Mouse (Mus musculus) erythroblast, embryonic 14.5 days (primary cell): ENCODE results near the gene Lime1.

Source experiments
- GATA1 ChIP-seq: IDR thresholded peaks from 2 replicates; pipeline ENCODE4 v1.6.1; 2012; ENCODE audit warnings: low read length, inconsistent platforms, mixed read lengths
- TAL1 ChIP-seq: IDR thresholded peaks from 3 replicates; pipeline ENCODE4 v1.6.1; 2012; ENCODE audit warnings: low read length, inconsistent platforms, mixed read lengths

GRCm38 (mm10) chr2:181379778-181380177, at the start of gene Lime1:
- TF ChIP-seq TAL1 (no peak), GATA1 (no peak)
